Mouse (Mus musculus): ENCODE measurements around the gene Ntpcr. TPM values are rescaled to one million over a fixed set of nuclear protein-coding genes. Genes with fewer than 3 reads are reported as not detected.

The Ntpcr gene
- polyA plus RNA-seq (2012; rRNA removed), result 27.9 and 30.4 TPM in 2 replicates

- no peak for TF ChIP-seq POLR2A (IDR thresholded peaks at IDR 0.05; ENCODE audit: borderline replicate concordance, extremely low read depth, insufficient read depth, insufficient read length, poor library complexity, severe bottlenecking)
- no peak for TF ChIP-seq CTCF (IDR thresholded peaks at IDR 0.05; ENCODE audit: borderline replicate concordance, extremely low read depth, insufficient read depth, insufficient read length)
- DNase-seq (ENCODE audit: low read depth), result no peak
Observed at GRCm38 (mm10) chr8:125729746-125730145, at the start of gene Ntpcr. Gene Ntpcr, plus strand, starts transcription at chr8:125729963.

- DNase-seq (ENCODE audit: low read depth), result peak; percentile 57
Observed at GRCm38 (mm10) chr8:125680851-125681408, 48.8 kb upstream of the Ntpcr start.

GRCm38 (mm10) chr8:125685216-125685760 lies 44.5 kb upstream of the Ntpcr start:
- no peak for TF ChIP-seq CTCF (IDR thresholded peaks at IDR 0.05; ENCODE audit: borderline replicate concordance, extremely low read depth, insufficient read depth, insufficient read length)
- TF ChIP-seq POLR2A (IDR thresholded peaks at IDR 0.05; ENCODE audit: borderline replicate concordance, extremely low read depth, insufficient read depth, insufficient read length, poor library complexity, severe bottlenecking), result no peak
- no peak for DNase-seq (ENCODE audit: low read depth)

More at GRCm38 (mm10) chr8:125680851-125681408, 48.8 kb upstream of the Ntpcr start:
- TF ChIP-seq POLR2A (IDR thresholded peaks at IDR 0.05; ENCODE audit: borderline replicate concordance, extremely low read depth, insufficient read depth, insufficient read length, poor library complexity, severe bottlenecking), result no peak
- TF ChIP-seq CTCF (IDR thresholded peaks at IDR 0.05; ENCODE audit: borderline replicate concordance, extremely low read depth, insufficient read depth, insufficient read length), result no peak

- TF ChIP-seq POLR2A (IDR thresholded peaks at IDR 0.05; ENCODE audit: borderline replicate concordance, extremely low read depth, insufficient read depth, insufficient read length, poor library complexity, severe bottlenecking) (no peak), CTCF (IDR thresholded peaks at IDR 0.05; ENCODE audit: borderline replicate concordance, extremely low read depth, insufficient read depth, insufficient read length) (no peak)
- DNase-seq (ENCODE audit: low read depth), result peak; percentile 65
Observed at GRCm38 (mm10) chr8:125686221-125686865, 43.4 kb upstream of the Ntpcr start.

- TF ChIP-seq POLR2A (IDR thresholded peaks at IDR 0.05; ENCODE audit: borderline replicate concordance, extremely low read depth, insufficient read depth, insufficient read length, poor library complexity, severe bottlenecking) (no peak), CTCF (IDR thresholded peaks at IDR 0.05; ENCODE audit: borderline replicate concordance, extremely low read depth, insufficient read depth, insufficient read length) (no peak)
- no peak for DNase-seq (ENCODE audit: low read depth)
Observed at GRCm38 (mm10) chr8:125690166-125690915, 39.4 kb upstream of the Ntpcr start.

- TF ChIP-seq POLR2A (IDR thresholded peaks at IDR 0.05; ENCODE audit: borderline replicate concordance, extremely low read depth, insufficient read depth, insufficient read length, poor library complexity, severe bottlenecking) (no peak), CTCF (IDR thresholded peaks at IDR 0.05; ENCODE audit: borderline replicate concordance, extremely low read depth, insufficient read depth, insufficient read length) (no peak)
Observed at GRCm38 (mm10) chr8:125690961-125691360, 38.8 kb upstream of the Ntpcr start.

GRCm38 (mm10) chr8:125692447-125692846 lies 37.3 kb upstream of the Ntpcr start:
- peak; percentile 30 for DNase-seq (ENCODE audit: low read depth)

More at GRCm38 (mm10) chr8:125690961-125691360, 38.8 kb upstream of the Ntpcr start:
- DNase-seq (ENCODE audit: low read depth), result no peak

GRCm38 (mm10) chr8:125693197-125693596 lies 36.6 kb upstream of the Ntpcr start:
- DNase-seq (ENCODE audit: low read depth), result no peak
- TF ChIP-seq CTCF (IDR thresholded peaks at IDR 0.05; ENCODE audit: borderline replicate concordance, extremely low read depth, insufficient read depth, insufficient read length) (no peak), POLR2A (IDR thresholded peaks at IDR 0.05; ENCODE audit: borderline replicate concordance, extremely low read depth, insufficient read depth, insufficient read length, poor library complexity, severe bottlenecking) (no peak)

More at GRCm38 (mm10) chr8:125692447-125692846, 37.3 kb upstream of the Ntpcr start:
- TF ChIP-seq CTCF (IDR thresholded peaks at IDR 0.05; ENCODE audit: borderline replicate concordance, extremely low read depth, insufficient read depth, insufficient read length), result no peak
- no peak for TF ChIP-seq POLR2A (IDR thresholded peaks at IDR 0.05; ENCODE audit: borderline replicate concordance, extremely low read depth, insufficient read depth, insufficient read length, poor library complexity, severe bottlenecking)

GRCm38 (mm10) chr8:125695951-125696350 lies 33.8 kb upstream of the Ntpcr start:
- TF ChIP-seq CTCF (IDR thresholded peaks at IDR 0.05; ENCODE audit: borderline replicate concordance, extremely low read depth, insufficient read depth, insufficient read length) (no peak), POLR2A (IDR thresholded peaks at IDR 0.05; ENCODE audit: borderline replicate concordance, extremely low read depth, insufficient read depth, insufficient read length, poor library complexity, severe bottlenecking) (no peak)
- DNase-seq (ENCODE audit: low read depth), result peak; percentile 64

- TF ChIP-seq POLR2A (IDR thresholded peaks at IDR 0.05; ENCODE audit: borderline replicate concordance, extremely low read depth, insufficient read depth, insufficient read length, poor library complexity, severe bottlenecking), result no peak
- no peak for DNase-seq (ENCODE audit: low read depth)
Observed at GRCm38 (mm10) chr8:125699391-125700025, 30.3 kb upstream of the Ntpcr start.

- DNase-seq (ENCODE audit: low read depth), result no peak
- TF ChIP-seq CTCF (IDR thresholded peaks at IDR 0.05; ENCODE audit: borderline replicate concordance, extremely low read depth, insufficient read depth, insufficient read length), result no peak
- TF ChIP-seq POLR2A (IDR thresholded peaks at IDR 0.05; ENCODE audit: borderline replicate concordance, extremely low read depth, insufficient read depth, insufficient read length, poor library complexity, severe bottlenecking), result no peak
Observed at GRCm38 (mm10) chr8:125700407-125700806, 29.4 kb upstream of the Ntpcr start.

Measured in brain, embryonic 14.5 days (tissue).